Mouse (Mus musculus): ENCODE measurements at regions not wholly inside any gene's neighbourhood (a gene's known extent, or its start where the extent isn't known, plus 50 kb on each side); places are given as distances from the start of the nearest gene placed in this dataset.
A peak's percentile ranks its signal among the peaks of the same experiment; 100 is the strongest.

DNA sequence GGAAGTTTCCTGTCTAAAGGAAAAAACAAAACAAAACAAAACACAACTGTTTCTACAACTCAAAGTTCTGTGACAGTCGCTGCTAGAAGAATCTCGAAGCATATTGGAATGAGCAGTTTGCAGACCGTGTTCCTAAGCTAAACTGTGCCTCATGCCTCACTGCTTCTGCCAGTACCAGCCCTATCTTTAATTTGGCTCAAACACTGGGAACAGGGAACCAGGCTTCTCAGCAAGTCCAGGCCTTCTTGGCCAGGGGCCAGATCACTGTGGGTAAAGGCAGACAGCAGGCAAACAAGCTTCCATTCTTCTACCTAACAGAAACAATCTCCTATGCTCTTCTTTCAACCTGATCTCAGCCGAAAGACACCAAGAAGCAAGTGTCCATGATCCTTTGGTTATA is 56.5 kb downstream of the Tmsb4x start:
- peak; percentile 35 for DNase-seq (ENCODE audit: low read depth)

DNA sequence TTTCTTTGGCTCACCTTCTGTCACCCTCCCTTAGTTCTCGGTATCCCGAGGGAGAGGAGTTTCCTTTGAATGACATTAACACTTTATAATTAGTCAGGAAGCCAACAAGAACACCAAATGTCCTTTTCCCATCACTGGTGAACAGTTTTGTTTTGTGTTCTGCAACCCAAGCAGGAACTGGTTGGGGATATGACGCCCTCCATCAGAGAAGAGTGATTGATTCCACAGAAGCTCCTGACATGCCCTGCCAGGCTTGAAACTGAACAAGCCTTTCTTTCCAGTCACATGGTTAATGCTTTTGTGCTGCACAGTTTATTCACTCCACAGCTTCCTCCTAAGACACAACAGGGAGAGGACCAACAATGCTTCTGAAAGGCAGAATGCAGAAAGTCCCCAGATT is 57.8 kb downstream of the Tmsb4x start:
- DNase-seq (ENCODE audit: low read depth) = no peak

DNA sequence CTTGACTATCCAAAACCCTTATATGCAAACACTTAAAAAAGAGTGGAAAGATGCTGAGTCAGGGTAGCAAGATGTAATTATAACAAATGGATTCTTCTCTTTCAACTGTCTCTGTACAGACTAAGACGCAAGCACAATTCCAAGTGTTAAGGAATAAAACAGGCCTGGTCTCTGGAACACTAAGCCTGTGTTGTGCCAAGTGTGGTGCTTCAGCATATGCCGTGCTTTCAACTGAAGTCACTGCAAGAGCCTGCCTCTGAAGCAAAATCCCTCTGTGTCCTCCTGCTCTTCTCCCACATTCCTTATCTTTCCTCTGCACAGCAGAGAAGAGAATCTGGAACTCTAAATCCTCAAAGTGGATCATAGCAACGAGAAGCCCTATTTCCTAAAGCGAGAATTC is 59.7 kb downstream of the Tmsb4x start:
- DNase-seq (ENCODE audit: low read depth) = no peak

DNA sequence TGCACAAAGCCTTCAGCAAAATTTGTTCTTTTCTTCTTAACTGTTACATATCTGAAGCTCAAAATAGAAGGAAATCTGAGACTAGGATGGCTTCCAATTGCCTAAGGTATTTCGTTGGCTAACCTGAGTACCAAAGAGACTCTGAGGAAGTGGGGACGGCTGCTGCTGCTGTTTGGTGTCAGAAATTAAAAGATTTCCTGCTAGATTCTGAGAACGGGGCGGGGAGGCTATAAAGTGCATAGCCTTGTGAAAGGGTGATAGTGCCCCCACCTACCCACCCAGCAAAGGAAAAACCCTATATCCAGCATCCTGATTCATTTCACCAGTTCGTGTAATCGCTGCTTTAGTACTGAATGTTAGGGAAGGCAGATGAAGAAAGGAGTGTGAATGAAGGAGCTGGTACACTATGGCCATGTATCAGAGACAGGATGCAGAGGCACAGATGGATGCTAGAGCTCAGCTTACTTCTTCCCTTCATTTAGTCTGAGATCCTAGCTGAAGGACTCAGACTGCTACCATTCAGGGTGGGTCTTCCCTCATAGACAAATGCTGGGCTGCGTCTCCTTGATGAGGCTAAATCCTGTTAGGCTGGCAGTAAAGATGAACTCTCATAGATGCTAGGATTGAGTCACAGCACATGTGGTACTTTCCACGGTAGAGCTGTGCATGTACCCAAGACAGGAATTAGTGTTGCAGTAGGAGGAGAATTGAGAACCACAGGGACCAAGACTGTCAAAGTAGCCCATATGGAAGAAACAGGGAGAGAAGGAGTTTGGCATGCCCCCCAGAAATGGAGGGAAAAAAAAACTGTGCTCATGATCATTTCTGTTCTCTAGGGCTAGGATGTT is 62.4 kb downstream of the Tmsb4x start:
- DNase-seq (ENCODE audit: low read depth) = peak; percentile 73

DNA sequence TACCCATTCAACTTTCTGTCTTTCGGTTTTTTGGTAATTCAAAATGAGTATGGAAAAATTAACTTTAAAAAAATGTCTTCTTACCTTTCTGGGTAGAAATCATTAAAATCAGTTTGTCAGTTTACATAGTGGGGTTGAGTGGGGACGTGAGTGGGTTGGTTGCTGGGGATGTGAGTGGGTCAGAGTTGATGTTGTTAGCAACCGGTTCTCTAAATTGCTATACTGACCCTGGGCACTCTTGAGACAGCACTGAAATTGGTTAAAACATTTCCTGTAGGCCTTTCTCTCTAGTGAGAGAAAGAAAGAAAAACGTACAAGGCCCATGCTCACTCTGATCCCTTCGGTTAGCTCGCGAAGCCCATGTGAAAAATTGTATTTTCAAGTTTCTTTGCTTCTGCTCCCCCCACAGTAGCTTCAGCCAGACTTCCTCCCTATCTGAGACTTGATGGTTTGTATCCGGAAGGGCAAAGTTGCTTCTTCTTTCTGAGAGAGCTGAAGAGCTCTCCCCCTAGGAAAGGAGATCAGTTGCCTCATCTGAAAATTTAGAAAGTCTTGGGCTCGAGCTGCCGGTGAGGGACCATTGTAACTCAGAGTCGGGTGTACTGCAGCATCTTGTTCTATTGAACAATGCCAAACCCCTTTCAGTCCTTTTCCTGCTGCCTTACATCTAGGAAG is 63.5 kb downstream of the Tmsb4x start:
- peak; percentile 55 for DNase-seq (ENCODE audit: low read depth)

DNA sequence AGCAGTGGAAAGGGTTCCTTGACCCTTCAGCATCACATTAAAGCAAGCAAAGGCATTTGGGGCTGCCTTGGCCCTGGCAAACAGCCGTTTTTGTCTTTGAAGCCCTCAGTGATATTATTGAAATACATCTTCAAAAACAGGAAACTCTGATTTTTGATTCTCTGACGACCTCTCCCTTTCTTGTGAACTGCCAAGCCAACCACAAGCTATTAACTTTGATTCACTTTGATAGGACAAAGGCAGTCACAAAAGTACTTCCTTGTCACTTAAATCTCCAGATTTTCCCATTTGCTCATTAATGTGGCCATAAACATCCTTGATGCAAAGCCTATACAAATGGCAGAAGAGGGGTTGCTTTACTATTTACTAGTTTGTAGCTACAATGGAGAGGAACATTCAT is 70.0 kb downstream of the Tmsb4x start:
- DNase-seq (ENCODE audit: low read depth) = peak; percentile 57

DNA sequence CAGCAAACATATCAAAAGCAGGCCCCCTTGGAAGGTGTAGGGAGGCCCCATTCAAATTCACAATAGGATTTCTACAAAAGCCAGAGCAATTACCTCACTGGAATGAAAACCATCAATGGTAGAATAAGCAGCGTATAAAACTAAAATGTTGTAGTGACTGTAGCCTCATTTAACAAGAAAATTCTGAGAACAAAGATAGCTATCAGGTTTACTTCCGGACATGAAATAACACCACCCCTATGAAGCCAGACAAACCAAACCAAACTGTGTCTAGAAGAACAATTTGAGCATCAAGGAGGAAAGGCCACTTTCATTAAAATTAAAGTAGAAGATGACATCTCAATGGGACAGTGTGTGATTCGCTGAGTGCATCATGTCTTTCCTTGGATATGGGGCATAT is 74.9 kb downstream of the Tmsb4x start:
- peak; percentile 66 for DNase-seq (ENCODE audit: low read depth)

DNA sequence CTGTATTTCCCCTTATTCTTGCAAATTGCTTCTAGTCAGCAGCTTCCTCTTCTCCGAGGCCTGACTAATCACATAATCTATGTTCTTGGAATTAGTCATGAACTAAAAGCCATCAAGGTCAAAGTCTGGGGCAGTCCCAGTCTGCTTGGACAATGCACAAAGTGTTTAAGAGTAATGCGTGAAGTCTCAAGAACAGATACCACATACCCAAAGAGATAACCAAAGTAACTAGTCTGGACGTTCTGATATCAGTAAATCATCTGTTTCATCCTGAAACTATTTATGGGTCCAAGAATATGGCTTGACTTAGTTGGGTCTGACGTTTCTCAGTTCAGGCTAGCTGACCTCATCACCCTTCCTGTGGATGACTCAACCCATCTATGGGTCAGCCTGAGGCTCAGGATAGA is 76.1 kb downstream of the Tmsb4x start:
- DNase-seq (ENCODE audit: low read depth) = peak; percentile 50

DNA sequence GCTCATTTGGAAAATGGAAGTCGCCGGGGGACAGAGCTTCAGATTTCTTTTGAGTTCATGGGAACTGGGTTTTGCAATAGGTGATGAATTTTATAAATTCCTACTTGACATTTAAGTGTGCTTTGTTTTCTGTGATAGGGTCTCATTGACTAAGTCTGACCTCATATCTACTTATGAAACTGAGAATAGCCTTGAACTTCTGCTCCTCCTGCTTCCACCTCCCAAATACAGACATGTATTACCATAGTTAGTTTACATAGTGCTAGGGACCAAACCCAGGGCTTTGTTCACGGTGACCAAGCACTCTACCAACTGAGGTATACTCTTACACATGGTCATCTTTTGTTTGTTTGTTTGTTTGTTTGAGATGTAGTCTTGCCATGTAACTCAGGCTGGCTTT is 77.8 kb downstream of the Tmsb4x start:
- DNase-seq (ENCODE audit: low read depth) = no peak

DNA sequence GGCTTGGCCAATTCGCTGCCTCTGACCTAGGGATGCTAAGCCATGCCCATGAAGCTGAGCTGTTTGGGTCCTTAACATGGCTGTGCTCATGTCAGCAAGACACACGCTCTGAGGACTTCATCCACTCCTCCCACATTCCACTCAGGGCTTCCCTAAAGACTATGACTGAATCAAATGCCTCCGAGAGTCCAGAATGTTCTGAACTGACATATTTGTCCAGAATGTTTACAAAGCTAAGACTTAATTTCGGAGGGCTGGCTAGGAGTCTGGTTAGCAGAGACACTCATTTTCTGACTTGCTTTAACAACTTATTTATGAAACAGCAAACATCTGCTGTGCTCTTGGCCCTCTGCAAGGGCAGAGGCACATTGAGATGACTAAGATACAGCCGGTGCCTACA is 78.5 kb downstream of the Tmsb4x start:
- DNase-seq (ENCODE audit: low read depth) = no peak

DNA sequence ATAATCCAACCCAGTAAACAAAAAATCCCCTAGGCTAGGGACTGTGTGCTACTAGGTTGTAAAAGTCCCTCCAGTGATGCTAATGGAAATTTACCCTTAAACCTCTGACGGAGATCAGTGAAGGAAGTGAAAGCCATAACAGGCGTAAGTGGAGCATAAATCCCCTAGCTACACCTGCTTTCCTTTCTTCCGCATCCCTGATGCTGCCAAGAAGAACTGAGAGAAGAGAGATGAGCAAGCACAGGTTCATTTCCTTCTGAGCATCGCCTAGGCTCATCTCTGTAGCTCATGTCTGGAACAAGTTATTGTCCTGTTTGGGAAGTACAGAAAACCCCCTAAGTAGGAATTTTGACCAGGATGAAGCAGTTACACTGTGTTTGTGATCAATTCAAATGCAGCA is 89.8 kb downstream of the Tmsb4x start:
- DNase-seq (ENCODE audit: low read depth) = peak; percentile 56

DNA sequence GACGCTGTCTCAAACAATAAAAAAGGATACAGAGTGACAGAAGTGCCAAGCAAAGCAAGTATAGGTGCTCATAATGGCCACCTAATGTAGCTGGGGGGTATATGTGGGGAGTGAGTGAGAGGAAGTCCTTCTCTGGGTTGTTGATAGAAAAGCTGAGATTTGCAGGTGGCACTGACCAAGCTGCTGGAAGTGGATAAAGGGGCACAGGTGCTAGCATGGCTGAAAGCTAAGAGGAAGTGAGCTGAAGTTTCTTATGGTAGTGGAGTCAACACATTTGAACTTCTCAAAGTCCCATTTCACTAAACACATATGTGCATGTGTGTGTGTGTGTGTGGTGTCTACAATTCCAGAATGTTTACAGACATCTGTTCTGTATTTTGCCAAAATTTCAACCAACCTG is 94.0 kb downstream of the Tmsb4x start:
- no peak for DNase-seq (ENCODE audit: low read depth)

DNA sequence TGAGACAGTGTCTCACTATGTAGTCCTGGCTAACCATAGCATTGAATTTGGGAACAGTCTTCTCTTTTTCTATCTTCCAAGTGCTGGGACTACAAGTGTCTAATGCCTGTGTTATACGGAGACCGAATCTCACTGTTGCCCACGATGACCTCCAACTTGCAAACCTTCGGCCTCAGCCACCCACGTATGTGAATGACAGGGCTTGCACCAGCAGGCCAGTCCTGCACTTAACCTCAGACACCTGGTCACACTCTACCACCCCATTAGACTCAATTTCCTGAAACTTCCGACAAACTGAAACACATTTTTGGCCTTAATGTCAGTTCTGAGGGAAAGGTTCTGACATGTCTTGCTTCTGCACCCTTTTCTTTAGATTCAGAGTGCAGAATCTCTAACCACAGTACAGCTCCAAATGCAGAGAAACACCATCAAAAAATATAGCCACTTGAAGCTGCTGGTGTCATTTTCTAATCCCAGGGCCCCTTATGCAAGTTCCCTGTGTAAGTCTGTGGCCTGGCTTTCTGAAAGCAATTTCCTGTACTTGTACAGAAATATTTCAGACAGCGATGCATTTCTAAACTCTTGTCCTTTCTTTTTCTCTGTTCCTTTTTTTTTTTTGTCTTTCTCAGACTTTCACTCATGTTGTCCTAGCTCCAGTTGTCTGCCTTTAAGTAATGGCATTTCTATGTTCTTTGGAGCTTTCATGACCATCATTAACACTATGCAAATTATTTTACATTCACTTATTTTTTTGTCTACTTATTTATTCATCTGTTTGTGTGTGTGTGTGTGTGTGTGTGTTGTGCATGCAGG is 97.8 kb downstream of the Tmsb4x start:
- DNase-seq (ENCODE audit: low read depth) = peak; percentile 50

DNA sequence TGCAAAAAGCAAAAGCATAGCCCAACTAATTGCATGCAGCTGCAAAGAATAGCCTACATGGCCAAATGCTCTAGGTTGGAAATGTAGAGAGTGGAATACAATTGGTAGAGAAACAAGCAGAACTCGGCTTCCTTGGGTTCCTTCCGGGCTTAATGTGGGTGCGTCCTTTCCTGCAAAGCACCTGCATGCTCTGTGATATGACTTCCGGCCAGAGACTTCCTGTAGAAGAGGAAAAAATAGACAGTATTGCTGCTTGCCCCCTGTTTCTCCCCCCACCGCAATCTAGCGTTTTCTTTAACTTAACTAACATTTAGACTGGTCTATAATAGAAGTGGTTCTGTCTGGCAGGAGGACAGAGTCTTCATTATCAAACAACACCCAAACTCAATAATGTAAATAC is 100.8 kb downstream of the Tmsb4x start:
- DNase-seq (ENCODE audit: low read depth) = peak; percentile 73

DNA sequence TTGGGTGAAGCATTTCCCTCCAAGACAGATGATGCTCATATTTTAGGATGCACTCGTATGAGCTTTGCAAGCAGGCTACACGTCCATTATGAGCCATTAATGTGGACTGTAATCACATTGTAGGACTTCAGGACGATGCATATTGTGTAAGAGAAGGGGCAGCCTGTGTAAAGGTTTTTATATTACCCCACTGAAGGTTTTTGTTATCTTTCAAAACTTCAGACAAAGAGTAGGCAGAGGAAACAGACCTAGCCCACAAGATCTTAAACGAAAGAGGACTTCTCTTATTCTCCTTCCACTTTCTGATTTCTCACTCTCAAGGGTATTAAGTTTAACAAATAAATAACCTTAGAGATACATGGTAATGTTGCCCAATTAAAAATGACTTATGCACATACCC is 101.6 kb downstream of the Tmsb4x start:
- DNase-seq (ENCODE audit: low read depth) = peak; percentile 53

DNA sequence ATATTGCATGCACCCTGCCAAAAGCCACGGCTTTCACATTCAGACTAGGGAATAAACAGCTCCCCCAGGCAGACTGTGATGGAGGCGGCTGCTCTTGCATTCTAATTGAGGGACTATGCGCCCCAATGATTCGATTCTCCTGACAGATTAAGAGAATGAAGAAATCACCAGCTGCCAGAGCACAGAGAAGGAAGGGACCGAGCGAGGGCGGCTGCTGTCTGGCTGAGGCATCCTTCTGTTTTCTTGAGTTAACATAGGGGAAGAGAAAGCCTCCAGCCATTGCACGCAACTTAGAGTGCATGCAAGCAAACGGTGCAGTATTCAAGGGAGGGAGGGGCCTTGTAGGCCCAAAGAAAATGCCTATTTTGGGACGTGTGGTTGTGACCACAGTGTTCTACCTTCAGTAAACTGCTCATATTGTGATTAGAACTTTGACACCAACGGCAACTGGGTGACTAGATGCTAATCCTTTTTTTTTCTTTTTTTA is 103.1 kb downstream of the Tmsb4x start:
- peak; percentile 67 for DNase-seq (ENCODE audit: low read depth)

DNA sequence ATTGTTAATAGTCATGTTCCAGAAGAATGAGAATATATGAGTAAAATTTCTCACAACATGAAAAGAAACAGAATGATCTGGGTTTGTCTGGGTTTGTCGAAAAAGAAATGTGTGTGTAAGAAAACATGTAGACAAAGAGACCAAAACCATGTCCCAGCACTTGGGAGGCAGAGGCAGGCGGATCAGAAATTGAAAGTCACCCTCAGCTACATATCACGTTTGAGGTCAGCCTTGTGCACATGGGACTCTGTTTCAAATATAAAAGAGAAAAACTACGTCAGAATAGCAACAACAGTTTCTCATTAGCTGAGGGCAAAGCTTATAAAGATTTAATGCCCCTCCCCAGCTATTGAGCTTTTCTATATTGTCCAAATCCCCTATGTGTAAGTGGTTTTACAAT is 103.8 kb downstream of the Tmsb4x start:
- DNase-seq (ENCODE audit: low read depth) = no peak

DNA sequence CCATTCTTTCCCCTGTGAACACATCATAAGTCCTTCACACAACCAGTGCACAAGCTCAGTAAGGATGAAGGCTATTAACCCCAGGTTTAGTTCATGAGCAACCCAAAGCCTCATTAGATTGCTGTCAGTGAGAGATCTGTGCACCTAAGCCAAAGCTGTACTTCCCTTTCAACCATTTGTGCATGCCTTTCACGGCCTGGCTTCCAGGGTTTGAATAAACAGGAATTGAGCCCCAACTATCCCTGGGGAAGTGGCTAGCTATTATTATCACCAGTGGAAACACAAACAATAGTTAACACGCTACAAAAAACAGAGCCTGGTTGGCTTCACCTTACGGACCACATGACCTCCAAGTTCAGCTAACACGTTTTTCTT is 104.9 kb downstream of the Tmsb4x start:
- DNase-seq (ENCODE audit: low read depth) = peak; percentile 66

DNA sequence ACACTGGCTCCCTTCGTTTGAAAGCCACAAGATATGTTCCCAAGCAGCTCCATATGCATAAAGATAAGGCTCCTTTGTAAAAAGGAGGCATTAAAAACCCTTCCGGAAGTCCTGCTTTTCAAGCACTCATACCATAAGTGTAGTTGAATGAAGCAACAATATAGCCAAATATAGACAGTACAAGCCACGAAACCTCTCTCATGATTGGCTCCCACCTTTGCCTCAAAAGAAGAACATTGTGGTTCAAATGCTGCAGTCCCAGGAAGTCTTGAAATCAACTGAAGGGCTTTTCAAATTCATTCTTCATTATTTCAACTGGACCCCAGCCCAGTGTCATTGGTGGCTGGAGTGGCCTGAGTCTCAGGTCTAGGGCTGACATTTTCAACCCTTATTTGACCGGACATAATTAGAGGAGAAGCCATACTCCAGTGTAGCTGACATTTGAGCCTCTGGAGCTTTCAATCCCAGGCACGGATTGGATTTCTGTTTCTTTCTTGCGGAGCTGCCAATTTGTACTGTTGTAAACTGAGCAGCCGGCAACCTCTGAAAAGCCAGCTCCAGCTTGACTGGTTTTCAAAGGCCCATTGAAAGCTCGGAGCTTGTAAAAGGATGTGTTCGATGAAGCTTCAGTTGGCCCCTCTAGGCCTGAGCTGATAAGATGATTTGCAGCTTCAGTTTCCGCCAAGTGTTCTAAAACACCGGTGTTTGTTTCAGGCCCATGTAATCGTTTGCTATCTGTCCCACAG is 105.4 kb downstream of the Tmsb4x start:
- peak; percentile 69 for DNase-seq (ENCODE audit: low read depth)

DNA sequence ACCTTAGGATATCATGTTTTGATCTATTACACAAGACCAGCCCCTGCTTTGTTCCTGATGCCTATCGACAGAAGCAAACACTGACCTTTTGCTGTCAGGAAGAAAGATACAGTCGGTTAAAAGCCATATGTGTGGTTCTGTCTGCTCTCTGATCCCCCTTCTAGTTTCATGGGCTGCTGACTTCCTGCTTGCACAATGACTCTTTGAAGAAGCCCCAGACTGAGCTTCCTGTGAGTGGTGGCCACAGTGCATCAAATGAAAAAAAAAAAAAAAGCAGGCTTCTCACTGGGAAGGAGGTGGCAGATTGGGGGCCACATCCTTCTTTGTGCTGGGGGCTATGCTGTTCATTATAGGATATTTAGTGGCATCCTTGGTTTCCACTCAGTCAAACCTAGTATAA is 107.2 kb downstream of the Tmsb4x start:
- DNase-seq (ENCODE audit: low read depth) = peak; percentile 76

DNA sequence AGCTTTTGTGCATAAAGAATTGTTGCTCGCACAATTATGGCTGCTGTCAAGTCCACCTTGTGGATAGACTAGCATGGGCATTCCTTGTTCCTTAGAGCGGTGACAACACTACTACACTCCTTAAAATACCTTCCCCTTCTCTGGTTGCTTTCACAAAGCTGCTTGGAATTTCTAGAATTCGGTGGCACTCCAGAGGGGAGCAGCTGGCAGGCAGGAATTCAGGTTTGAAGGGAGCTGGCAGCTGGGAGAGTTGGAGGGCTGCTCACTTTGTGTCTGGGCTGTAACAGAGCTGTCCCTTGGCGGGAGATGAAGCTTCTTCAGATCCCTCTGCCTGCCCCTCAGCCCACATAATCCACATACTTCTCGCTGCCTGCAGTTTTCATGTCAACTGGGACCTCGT is 109.7 kb downstream of the Tmsb4x start:
- no peak for DNase-seq (ENCODE audit: low read depth)

DNA sequence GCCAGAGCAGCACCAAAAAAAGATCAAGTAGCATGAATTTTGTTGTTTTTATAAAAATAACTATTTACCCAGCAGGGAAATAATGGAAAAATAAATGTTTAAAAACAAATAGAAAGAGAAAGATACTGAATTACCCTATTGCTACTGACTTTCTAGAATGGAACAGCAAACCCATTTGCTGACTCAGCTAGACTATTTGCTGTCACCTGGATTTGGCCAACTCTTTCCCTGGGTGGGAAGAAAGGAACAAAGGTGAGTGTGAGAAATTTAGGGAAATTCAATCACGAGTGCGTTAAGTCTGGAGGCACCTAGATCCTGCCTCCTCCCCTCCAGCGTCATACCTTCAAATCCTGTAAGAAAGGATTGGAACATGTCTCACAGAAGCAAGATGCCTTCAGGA is 110.2 kb downstream of the Tmsb4x start:
- DNase-seq (ENCODE audit: low read depth) = no peak

All from induced T-regulatory cell, adult 2 months (primary cell).